Mouse (Mus musculus): ENCODE results near the gene Nek9.

Nek9 gene

GRCm38 (mm10) chr12:85347196-85347595 is 8.0 kb upstream of the Nek9 start:
- no peak for DNase-seq (ENCODE audit: low read depth, low spot score)

GRCm38 (mm10) chr12:85346374-85346773 is 7.2 kb upstream of the Nek9 start:
- no peak for DNase-seq (ENCODE audit: low read depth, low spot score)

- no peak for DNase-seq (ENCODE audit: low read depth, low spot score)
Measured at GRCm38 (mm10) chr12:85345559-85345958, 6.4 kb upstream of the Nek9 start.

- DNase-seq (ENCODE audit: low read depth, low spot score) = no peak
Measured at GRCm38 (mm10) chr12:85344252-85344651, 5.1 kb upstream of the Nek9 start.

- no peak for DNase-seq (ENCODE audit: low read depth, low spot score)
Measured at GRCm38 (mm10) chr12:85342310-85342709, 3.1 kb upstream of the Nek9 start.

- DNase-seq (ENCODE audit: low read depth, low spot score) = no peak
Measured at GRCm38 (mm10) chr12:85341131-85341530, 2.0 kb upstream of the Nek9 start.

- no peak for DNase-seq (ENCODE audit: low read depth, low spot score)
Measured at GRCm38 (mm10) chr12:85339947-85340346, 785 bp upstream of the Nek9 start.

GRCm38 (mm10) chr12:85338815-85339214 is 347 bp downstream of the Nek9 start:
- no peak for DNase-seq (ENCODE audit: low read depth, low spot score)

GRCm38 (mm10) chr12:85337567-85338311 is 1.4 kb downstream of the Nek9 start:
- no peak for DNase-seq (ENCODE audit: low read depth, low spot score)

- DNase-seq (ENCODE audit: low read depth, low spot score) = no peak
Measured at GRCm38 (mm10) chr12:85330153-85330552, 9.0 kb downstream of the Nek9 start.

GRCm38 (mm10) chr12:85308651-85309050 is 30.5 kb downstream of the Nek9 start:
- DNase-seq (ENCODE audit: low read depth, low spot score) = no peak

- DNase-seq (ENCODE audit: low read depth, low spot score) = peak; percentile 69
Measured at GRCm38 (mm10) chr12:85305247-85305892, 33.8 kb downstream of the Nek9 start.

- DNase-seq (ENCODE audit: low read depth, low spot score) = no peak
Measured at GRCm38 (mm10) chr12:85304725-85305124, 34.4 kb downstream of the Nek9 start.

GRCm38 (mm10) chr12:85303256-85303655 is 35.9 kb downstream of the Nek9 start:
- DNase-seq (ENCODE audit: low read depth, low spot score) = no peak

- DNase-seq (ENCODE audit: low read depth, low spot score) = no peak
Measured at GRCm38 (mm10) chr12:85298835-85299180, 40.4 kb downstream of the Nek9 start.

GRCm38 (mm10) chr12:85298127-85298834 is 40.9 kb downstream of the Nek9 start:
- no peak for DNase-seq (ENCODE audit: low read depth, low spot score)

- DNase-seq (ENCODE audit: low read depth, low spot score) = no peak
Measured at GRCm38 (mm10) chr12:85297345-85297997, 41.7 kb downstream of the Nek9 start.

GRCm38 (mm10) chr12:85296915-85297314 is 42.2 kb downstream of the Nek9 start:
- DNase-seq (ENCODE audit: low read depth, low spot score) = no peak

GRCm38 (mm10) chr12:85295506-85295905 is 43.7 kb downstream of the Nek9 start:
- DNase-seq (ENCODE audit: low read depth, low spot score) = no peak

- no peak for DNase-seq (ENCODE audit: low read depth, low spot score)
Measured at GRCm38 (mm10) chr12:85292906-85293305, 46.3 kb downstream of the Nek9 start.

- DNase-seq (ENCODE audit: low read depth, low spot score) = no peak
Measured at GRCm38 (mm10) chr12:85292288-85292687, 46.9 kb downstream of the Nek9 start.

GRCm38 (mm10) chr12:85291541-85291940 is 47.6 kb downstream of the Nek9 start:
- DNase-seq (ENCODE audit: low read depth, low spot score) = no peak

Measured in c-Kit-negative CD71-positive TER-119-positive erythroid progenitor cells, embryonic 14.5 days (primary cell).